Mouse (Mus musculus) forebrain, embryonic 13.5 days (tissue): Measurements from ENCODE around the gene Scnn1a. TPM values are rescaled to one million over a fixed set of nuclear protein-coding genes. Genes with fewer than 3 reads are reported as not detected.

Source experiments
- ATAC-seq: fragments of 200-750 bp; cut with Nextera tagmentation; 2 replicates; pipeline ENCODE4 v1.8.0; 2017
- H3K27ac ChIP-seq: fragments of 300-500 bp; sonication (generic); 2 replicates; pipeline ENCODE4 v1.5.1; 2015; ENCODE audit warnings: inconsistent platforms, mild to moderate bottlenecking, moderate library complexity
- H3K27me3 ChIP-seq: fragments of 300-500 bp; sonication (generic); 2 replicates; pipeline ENCODE4 v1.6.1; 2015; ENCODE audit warnings: mild to moderate bottlenecking, inconsistent platforms
- H3K36me3 ChIP-seq: fragments of 300-500 bp; sonication (generic); 2 replicates; pipeline ENCODE4 v1.6.1; 2015; ENCODE audit warnings: mild to moderate bottlenecking, inconsistent platforms; ENCODE audit not compliant: poor library complexity, severe bottlenecking
- H3K4me1 ChIP-seq: fragments of 300-500 bp; sonication (generic); 2 replicates; pipeline ENCODE4 v1.6.1; 2015; ENCODE audit warnings: inconsistent platforms
- H3K4me2 ChIP-seq: fragments of 300-500 bp; sonication (generic); 2 replicates; pipeline ENCODE4 v1.6.1; 2015; ENCODE audit warnings: inconsistent platforms, mild to moderate bottlenecking, moderate library complexity
- H3K4me3 ChIP-seq: fragments of 300-500 bp; sonication (generic); 2 replicates; pipeline ENCODE4 v1.5.1; 2015; ENCODE audit warnings: mild to moderate bottlenecking, inconsistent platforms
- H3K9ac ChIP-seq: fragments of 300-500 bp; sonication (generic); 2 replicates; pipeline ENCODE4 v1.6.1; 2015; ENCODE audit warnings: mild to moderate bottlenecking, inconsistent platforms
- H3K9me3 ChIP-seq: fragments of 300-500 bp; sonication (generic); replicated peaks from 2 replicates; pipeline ENCODE4 v1.6.1; 2016; ENCODE audit warnings: inconsistent platforms
- WGBS: fragments of 180-500 bp; shearing (Covaris S2); methylation state at CpG from one replicate; pipeline ENCODE4 v1.1.7; 2015; 5-methylcytosine and 5-hydroxymethylcytosine counted together
- polyA plus RNA-seq: library from polyadenylated mRNA; unstranded; fragments of >200 nt; fragmentation: Nextera tagmentation; extraction: Ambion mirVana; gene quantifications from 2 replicates; pipeline ENCODE4 v1.2.1, GENCODE M21; 2015

The Scnn1a gene
- polyA plus RNA-seq, 1 experiment from 2014 or later, result 0.13 TPM

DNA sequence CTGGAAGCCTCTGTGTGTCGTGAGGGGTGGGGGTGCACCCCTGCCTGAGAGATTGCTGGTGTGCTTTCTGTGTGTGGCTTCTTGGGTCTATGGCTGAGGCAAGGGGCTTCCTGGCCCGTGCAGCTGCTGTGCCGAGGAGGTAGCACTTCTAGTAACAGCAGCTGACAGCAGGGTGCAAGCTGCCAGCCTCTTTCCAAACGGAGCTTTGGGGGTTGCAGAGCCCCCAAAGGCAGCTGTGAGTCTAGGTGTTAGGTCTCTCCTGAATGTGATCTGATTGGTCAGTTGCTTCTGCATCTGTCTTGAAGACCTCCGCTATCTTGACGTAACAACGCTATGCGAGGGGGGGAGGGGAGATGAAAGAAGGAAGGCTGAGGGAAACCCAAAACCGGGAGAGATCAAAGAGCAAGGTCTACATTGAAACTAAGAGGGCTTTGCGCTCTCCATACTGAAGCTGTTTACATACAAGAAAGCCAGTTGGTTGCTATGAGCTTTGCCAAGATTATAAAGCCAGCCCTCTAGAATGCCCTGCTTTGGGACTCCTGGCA lies 34.8 kb downstream of the Scnn1a start:
- no peak overlapping the region for H3K27ac ChIP-seq
- ATAC-seq, result no peak
- peak overlapping the region; percentile 13; the same call in 1 of the 2 replicates for H3K4me2 ChIP-seq
- 10% methylated on average over 10 of the region's 10 CpGs for WGBS
- no peak overlapping the region for H3K9ac ChIP-seq
- no peaks in the 10 kb centered on the region for H3K9me3 ChIP-seq
- H3K36me3 ChIP-seq, result peaks cover 12% of the 10 kb centered on the region; the same call in 1 of the 2 replicates
- no peak overlapping the region for H3K4me3 ChIP-seq
- H3K4me1 ChIP-seq, result peaks cover 25% of the 10 kb centered on the region
- peaks cover 2% of the 10 kb centered on the region; the same call in 1 of the 2 replicates for H3K27me3 ChIP-seq

DNA sequence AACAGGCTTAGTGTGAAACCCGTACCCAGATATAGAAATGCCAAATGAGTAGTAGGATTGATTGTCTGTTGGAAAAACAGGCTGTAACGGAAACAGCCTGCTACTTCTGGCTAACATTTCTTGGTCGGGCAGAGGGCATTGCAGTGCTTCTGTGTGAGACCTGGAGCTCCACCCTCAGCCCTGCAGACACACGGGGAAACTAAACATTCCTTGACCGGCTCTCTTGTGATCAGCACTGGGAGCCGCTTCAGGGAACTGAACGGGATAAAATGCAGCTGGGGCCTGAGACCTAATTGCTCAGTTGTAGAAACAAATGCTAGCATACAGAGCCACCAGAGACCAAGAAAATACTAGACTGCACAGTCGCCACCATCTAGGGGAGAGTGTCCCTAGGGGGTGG lies 35.8 kb downstream of the Scnn1a start:
- no peak for ATAC-seq
- Histone ChIP-seq H3K27ac (no peak overlapping the region), H3K9ac (no peak overlapping the region), H3K4me3 (no peak overlapping the region), H3K36me3 (peaks cover 12% of the 10 kb centered on the region; the same call in 1 of the 2 replicates), H3K4me1 (peaks cover 20% of the 10 kb centered on the region), H3K4me2 (no peak overlapping the region), H3K27me3 (peaks cover 11% of the 10 kb centered on the region), H3K9me3 (no peaks in the 10 kb centered on the region)
- WGBS, result 56% methylated on average over 8 of the region's 8 CpGs

DNA sequence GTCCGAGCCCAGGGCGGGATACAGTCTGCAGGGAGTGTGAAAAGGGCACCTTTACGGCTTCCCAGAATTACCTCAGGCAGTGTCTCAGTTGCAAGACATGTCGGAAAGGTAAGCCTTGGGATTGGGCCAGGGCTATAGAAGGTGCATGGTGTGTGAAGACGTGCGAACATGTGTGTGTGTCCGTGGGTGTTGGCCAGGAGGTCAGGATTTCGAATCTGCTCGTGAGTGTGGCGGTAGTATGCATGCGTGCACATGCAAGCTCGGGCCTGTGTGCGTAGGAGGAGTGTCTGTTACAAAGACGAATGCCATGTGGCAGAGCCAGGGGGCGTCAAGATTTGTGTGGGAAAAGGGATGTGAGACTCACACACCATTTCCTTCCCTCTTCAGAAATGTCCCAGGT lies 36.9 kb downstream of the Scnn1a start:
- Histone ChIP-seq H3K27me3 (peaks cover 22% of the 10 kb centered on the region), H3K9me3 (no peaks in the 10 kb centered on the region), H3K36me3 (peaks cover 12% of the 10 kb centered on the region; the same call in 1 of the 2 replicates), H3K27ac (no peak overlapping the region), H3K4me2 (no peak overlapping the region), H3K9ac (no peak overlapping the region), H3K4me3 (no peak overlapping the region), H3K4me1 (peaks cover 27% of the 10 kb centered on the region)
- no peak for ATAC-seq
- 89% methylated on average over 15 of the region's 15 CpGs for WGBS

DNA sequence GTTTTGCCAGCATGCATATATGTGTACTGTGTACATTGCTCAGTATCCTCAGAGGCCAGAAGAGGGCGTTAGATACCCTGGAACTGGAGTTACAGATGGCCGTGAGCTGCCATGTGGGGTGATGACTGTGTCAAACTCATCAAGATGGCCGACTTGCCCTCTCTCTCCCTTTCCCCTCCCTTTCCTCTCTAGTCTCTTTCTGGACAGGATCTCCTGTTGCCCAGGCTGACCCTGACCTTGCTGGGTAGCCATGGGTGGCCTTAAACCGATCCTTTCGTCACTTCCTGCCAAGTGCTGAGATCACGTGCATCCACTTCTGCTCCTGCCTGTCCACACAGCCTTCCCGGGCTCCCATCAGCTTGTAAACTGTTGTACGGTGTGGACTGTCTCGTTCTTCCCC lies 39.5 kb downstream of the Scnn1a start:
- no peak for ATAC-seq
- no peak overlapping the region for H3K9ac ChIP-seq
- peaks cover 49% of the 10 kb centered on the region for H3K27me3 ChIP-seq
- H3K27ac ChIP-seq, result no peak overlapping the region
- no peak overlapping the region for H3K4me2 ChIP-seq
- H3K36me3 ChIP-seq, result peaks cover 12% of the 10 kb centered on the region; the same call in 1 of the 2 replicates
- no peaks in the 10 kb centered on the region for H3K9me3 ChIP-seq
- peaks cover 29% of the 10 kb centered on the region for H3K4me1 ChIP-seq
- no peak overlapping the region for H3K4me3 ChIP-seq
- WGBS, result 57% methylated on average over 9 of the region's 9 CpGs

DNA sequence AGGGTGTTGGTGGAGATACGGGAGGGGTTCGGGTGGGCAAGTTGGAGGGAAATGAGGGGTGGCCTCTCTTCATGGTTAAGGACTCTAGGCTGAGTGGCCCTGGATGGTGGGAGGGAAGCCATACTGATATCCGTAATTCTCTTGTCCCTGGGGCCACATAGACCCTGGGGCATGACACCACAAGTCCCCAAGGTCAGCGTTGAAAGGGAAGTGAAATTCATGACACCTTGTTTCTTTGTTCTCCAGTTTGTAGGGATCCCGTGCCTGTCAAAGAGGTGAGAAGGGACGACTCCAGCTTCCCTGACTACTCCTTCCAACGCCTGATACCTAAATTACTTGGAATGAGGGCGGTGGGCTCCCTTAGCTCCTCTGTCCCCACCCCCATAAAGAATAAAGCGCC lies 40.4 kb downstream of the Scnn1a start:
- Histone ChIP-seq H3K4me2 (no peak overlapping the region), H3K36me3 (peaks cover 12% of the 10 kb centered on the region; the same call in 1 of the 2 replicates), H3K9ac (no peak overlapping the region), H3K9me3 (no peaks in the 10 kb centered on the region), H3K4me1 (peaks cover 20% of the 10 kb centered on the region), H3K4me3 (no peak overlapping the region), H3K27ac (no peak overlapping the region), H3K27me3 (peaks cover 49% of the 10 kb centered on the region)
- ATAC-seq, result no peak
- WGBS, result 48% methylated on average over 9 of the region's 9 CpGs

DNA sequence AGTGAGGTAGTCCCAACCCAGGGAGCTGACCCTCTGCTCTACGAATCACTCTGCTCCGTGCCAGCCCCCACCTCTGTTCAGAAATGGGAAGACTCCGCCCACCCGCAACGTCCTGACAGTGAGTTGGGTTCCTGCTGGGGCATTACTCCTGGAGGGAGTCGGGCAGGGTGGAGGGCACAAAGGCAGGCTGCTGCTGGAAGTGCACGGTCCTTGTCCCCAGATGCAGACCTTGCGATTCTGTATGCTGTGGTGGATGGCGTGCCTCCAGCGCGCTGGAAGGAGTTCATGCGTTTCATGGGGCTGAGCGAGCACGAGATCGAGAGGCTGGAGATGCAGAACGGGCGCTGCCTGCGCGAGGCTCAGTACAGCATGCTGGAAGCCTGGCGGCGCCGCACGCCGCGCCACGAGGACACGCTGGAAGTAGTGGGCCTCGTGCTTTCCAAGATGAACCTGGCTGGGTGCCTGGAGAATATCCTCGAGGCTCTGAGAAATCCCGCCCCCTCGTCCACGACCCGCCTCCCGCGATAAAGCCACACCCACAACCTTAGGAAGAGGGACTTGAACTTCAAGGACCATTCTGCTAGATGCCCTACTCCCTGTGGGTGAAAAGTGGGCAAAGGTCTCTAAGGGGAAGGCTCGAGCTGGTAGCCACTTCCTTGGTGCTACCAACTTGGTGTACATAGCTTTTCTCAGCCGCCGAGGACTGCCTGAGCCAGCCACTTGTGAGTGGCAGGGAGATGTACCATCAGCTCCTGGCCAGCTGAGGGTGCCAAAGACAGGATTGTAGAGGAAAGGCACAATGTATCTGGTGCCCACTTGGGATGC lies 41.2 kb downstream of the Scnn1a start:
- H3K36me3 ChIP-seq, result peaks cover 12% of the 10 kb centered on the region; the same call in 1 of the 2 replicates
- no peaks in the 10 kb centered on the region for H3K9me3 ChIP-seq
- peak overlapping the region; percentile 55 for H3K4me2 ChIP-seq
- H3K27ac ChIP-seq, result no peak overlapping the region
- WGBS, result 6% methylated on average over 38 of the region's 38 CpGs
- H3K4me3 ChIP-seq, result peak overlapping the region; percentile 22
- H3K27me3 ChIP-seq, result peaks cover 52% of the 10 kb centered on the region
- 0 out of 2 replicates have a peak overlapping the region, but pooled peaks have one; percentile 3 for H3K9ac ChIP-seq
- peaks cover 20% of the 10 kb centered on the region for H3K4me1 ChIP-seq
- peak; percentile 53 for ATAC-seq

DNA sequence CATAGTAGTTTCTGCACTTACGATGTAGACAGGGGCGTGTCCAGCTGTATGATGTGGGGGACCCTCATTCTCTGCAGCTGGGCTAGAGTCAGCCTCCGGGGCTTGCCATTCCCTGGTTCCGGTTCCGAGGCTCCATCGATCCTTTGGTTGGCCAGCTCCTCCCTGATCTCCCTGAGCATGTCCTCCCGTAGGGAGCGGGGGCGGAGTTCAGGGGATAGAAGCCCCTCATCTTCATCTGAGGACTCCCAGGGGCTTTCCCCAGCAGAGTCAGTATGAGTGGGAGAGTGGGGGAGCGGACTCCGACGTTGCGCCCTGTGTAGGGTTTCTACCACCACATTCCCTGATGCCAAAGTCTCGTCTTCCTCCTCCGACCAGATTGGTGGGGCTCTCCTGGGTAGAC lies 42.6 kb downstream of the Scnn1a start:
- peak overlapping the region; percentile 21 for H3K4me3 ChIP-seq
- peaks cover 52% of the 10 kb centered on the region for H3K27me3 ChIP-seq
- peaks cover 20% of the 10 kb centered on the region for H3K4me1 ChIP-seq
- ATAC-seq, result no peak
- peaks cover 6% of the 10 kb centered on the region; the same call in 1 of the 2 replicates for H3K36me3 ChIP-seq
- 7% methylated on average over 15 of the region's 15 CpGs for WGBS
- H3K9ac ChIP-seq, result no peak overlapping the region
- H3K9me3 ChIP-seq, result no peaks in the 10 kb centered on the region
- no peak overlapping the region for H3K27ac ChIP-seq
- peak overlapping the region; percentile 39 for H3K4me2 ChIP-seq

DNA sequence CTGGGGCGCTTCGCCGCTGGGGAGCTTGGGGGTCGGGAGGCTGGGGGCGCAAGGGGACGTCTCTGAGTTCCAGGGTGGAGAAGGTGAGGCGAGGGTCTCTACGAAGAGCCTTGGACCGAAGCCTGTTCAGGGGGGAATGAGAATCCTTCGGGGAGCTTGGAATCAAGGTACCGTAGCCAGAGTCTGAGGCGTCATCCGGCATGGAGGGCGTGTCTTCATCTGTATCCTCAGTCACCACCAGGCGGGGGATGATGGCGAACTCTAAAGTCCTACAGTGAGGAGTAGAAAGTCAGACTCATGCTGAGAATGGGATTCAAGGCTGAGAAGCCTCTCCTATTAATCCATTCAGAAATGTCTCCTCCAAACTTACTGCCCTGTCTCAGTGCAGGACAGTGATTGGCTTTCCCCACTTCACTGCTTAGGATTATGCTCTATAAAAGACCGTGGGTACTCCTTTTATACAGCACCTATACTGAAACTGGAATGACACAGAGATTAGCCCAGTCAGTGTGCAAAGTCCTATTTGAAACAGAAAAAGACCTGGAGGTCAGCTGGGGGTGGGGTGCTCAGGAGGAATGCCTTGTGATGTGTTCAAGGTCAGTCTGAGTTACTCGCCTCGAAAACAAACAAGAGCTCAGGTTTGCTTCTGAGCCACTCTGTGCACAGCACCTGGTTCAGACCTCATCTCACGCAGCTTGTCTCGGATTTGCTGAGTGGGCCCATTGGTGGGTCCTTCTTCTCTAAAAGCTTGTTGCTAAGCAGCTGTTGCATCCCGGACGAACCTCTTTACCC lies 43.2 kb downstream of the Scnn1a start:
- peaks cover 20% of the 10 kb centered on the region for H3K4me1 ChIP-seq
- peak overlapping the region; percentile 39 for H3K4me2 ChIP-seq
- H3K36me3 ChIP-seq, result 0 out of 2 replicates have a peak, but pooled peaks cover 5% of the 10 kb centered on the region
- no peak overlapping the region for H3K27ac ChIP-seq
- H3K9ac ChIP-seq, result no peak overlapping the region
- peaks cover 52% of the 10 kb centered on the region for H3K27me3 ChIP-seq
- no peak for ATAC-seq
- H3K4me3 ChIP-seq, result peak overlapping the region; percentile 21
- WGBS, result 6% methylated on average over 23 of the region's 23 CpGs
- no peaks in the 10 kb centered on the region for H3K9me3 ChIP-seq

DNA sequence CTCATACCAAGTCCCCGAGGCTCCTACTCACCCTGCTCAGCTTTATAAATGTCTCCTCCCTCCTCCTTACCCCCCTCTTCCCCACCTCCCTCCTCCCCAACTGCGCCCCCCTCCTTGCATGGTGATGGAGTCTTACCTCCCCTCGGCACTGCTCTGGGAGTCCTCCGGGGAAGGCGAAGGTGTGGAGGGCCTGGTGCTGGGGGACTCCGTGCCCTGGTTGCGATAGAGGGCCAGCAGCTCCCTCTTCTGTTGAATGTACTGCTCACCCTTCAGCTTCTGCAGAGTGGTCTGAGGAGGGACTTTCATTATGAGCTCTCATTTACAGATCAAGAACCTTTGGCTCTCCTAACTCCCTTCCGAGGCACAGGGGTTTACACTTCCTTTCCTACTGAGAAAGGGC lies 44.0 kb downstream of the Scnn1a start:
- 5% methylated on average over 8 of the region's 8 CpGs for WGBS
- peaks cover 52% of the 10 kb centered on the region for H3K27me3 ChIP-seq
- H3K4me2 ChIP-seq, result no peak overlapping the region
- H3K9ac ChIP-seq, result no peak overlapping the region
- peaks cover 20% of the 10 kb centered on the region for H3K4me1 ChIP-seq
- H3K9me3 ChIP-seq, result no peaks in the 10 kb centered on the region
- H3K4me3 ChIP-seq, result no peak overlapping the region
- ATAC-seq, result no peak
- H3K36me3 ChIP-seq, result no peaks in the 10 kb centered on the region
- H3K27ac ChIP-seq, result no peak overlapping the region

DNA sequence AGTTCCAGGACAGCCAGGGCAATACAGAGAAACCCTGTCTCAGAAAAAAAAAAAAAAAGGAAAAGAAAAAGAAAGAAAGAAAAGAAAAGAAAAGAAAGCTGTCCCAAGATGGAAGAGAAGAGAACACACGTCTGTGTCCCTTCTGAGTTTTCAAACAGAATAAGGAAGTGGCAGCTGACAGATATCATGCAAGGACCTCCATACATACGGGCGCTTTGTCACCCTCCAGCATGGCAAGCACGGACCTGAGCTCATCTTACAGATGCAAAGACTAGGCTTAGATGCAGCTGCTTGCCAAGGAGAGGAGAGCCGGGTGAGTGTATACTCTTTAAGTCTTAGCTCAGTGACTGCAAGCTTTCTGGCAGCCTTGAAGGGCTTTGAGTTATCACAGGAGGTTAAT lies 45.1 kb downstream of the Scnn1a start:
- WGBS, result 85% methylated on average over 5 of the region's 5 CpGs
- Histone ChIP-seq H3K4me3 (no peak overlapping the region), H3K4me2 (no peak overlapping the region), H3K9me3 (no peaks in the 10 kb centered on the region), H3K4me1 (peaks cover 23% of the 10 kb centered on the region), H3K27ac (no peak overlapping the region), H3K27me3 (peaks cover 50% of the 10 kb centered on the region), H3K9ac (no peak overlapping the region), H3K36me3 (no peaks in the 10 kb centered on the region)
- no peak for ATAC-seq

DNA sequence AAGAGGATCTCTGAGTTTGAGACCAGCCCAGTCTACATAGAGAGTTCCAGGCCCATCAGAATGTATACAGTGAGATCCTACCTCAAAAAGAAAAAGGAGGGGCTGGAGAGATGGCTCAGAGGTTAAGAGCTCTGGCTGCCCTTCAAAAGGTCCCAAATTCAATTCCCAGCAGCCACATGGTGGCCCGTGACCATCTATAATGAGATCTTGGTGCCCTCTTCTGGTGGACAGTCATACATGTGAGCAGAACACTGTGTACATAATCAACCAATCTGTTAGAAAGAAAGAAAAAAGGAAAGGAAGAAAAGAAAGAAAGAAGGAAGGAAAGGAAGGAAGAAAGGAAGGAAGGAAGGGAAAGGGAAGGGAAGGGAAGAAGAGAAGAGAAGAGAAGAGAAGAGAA lies 45.7 kb downstream of the Scnn1a start:
- no peak for ATAC-seq
- Histone ChIP-seq H3K4me1 (peaks cover 21% of the 10 kb centered on the region), H3K9me3 (no peaks in the 10 kb centered on the region), H3K27me3 (peaks cover 45% of the 10 kb centered on the region), H3K4me3 (no peak overlapping the region), H3K4me2 (no peak overlapping the region), H3K36me3 (no peaks in the 10 kb centered on the region), H3K9ac (no peak overlapping the region), H3K27ac (no peak overlapping the region)
- 75% methylated on average over 1 of the region's 1 CpGs for WGBS
